Mouse (Mus musculus): ENCODE measurements at regions not wholly inside any gene's neighbourhood (a gene's known extent, or its start where the extent isn't known, plus 50 kb on each side); places are given as distances from the start of the nearest gene placed in this dataset.

DNA sequence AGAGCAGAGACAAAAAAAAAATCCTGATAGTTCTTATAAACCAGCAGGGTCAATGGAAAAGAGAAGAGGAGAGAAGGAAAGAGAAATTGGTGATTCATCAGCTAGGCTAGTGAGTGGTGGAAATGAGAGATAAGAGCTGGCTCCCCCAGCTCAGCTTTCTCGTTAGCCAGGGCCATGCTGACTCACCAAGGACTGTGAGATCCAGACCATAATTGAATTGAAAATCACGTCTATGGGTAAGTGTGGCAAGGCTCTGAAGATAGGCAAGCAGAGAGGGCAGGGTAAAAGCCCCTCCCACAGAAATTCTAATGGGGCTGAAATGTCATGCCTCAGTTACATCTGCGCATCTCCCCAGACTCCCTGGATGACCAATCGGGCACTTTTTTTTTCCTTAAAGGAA lies 200.7 kb upstream of the H2al1a start:
- no peaks in the 10 kb centered on the region for H3K27me3 ChIP-seq (ENCODE audit: control insufficient read depth, insufficient read depth, low read length, poor library complexity, severe bottlenecking)
- no peak for DNase-seq (ENCODE audit: low read depth, low spot score)
- no peaks in the 10 kb centered on the region for H3K36me3 ChIP-seq (ENCODE audit: control insufficient read depth, insufficient read depth, low read length, poor library complexity, severe bottlenecking)

DNA sequence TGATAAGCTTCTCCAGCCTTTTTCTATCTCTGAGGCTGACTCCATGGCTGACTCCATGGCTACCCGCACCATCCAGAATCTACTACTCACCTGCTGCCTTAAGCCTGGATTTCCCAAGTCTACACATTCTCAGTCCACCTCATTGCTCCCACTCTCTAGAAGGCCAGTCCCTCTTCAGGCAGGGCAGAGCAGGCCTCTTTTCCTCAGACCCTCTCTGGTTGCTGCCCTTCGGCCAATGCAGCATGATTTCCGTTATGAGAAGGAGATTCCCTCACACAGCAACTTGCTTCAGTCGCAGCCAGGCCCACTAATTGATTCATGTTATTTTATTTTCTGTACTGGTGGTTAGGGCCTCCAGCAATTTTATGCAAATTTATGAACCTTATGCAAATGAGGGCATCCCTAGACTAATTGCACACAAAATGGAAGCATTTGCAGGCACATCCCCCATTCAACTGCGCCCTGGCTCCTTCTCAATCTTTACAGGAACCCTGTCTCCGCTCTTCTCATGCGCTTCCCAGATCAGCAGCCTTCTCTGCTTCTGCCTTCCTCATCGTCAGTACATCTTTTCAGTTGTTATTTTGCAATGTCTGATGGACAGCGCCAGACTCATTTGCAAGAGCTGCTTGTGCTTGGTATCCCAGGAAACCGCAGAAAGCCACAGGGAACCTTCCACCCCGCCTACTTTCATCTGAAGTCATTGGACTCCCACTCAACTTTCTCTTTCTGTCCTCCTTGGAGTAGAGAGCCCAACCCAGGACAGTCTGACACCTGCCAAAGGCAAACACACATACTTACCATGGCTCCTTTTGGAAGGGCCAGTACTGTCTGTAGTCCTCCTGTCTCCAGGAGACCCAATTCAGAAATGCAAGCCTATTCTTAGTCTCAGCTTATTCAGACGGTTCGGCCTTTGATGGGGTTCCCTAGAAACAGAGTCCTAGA lies 199.6 kb upstream of the H2al1a start:
- Histone ChIP-seq H3K27me3 (ENCODE audit: control insufficient read depth, insufficient read depth, low read length, poor library complexity, severe bottlenecking) (no peaks in the 10 kb centered on the region), H3K36me3 (ENCODE audit: control insufficient read depth, insufficient read depth, low read length, poor library complexity, severe bottlenecking) (no peaks in the 10 kb centered on the region)
- DNase-seq (ENCODE audit: low read depth, low spot score): no peak

GRCm38 (mm10) chrX:11100935-11101334 lies 198.1 kb upstream of the H2al1a start:
- no peak for DNase-seq (ENCODE audit: low read depth, low spot score)
- Histone ChIP-seq H3K27me3 (ENCODE audit: control insufficient read depth, insufficient read depth, low read length, poor library complexity, severe bottlenecking) (no peaks in the 10 kb centered on the region), H3K36me3 (ENCODE audit: control insufficient read depth, insufficient read depth, low read length, poor library complexity, severe bottlenecking) (no peaks in the 10 kb centered on the region)

- no peaks in the 10 kb centered on the region for H3K27me3 ChIP-seq (ENCODE audit: control insufficient read depth, insufficient read depth, low read length, poor library complexity, severe bottlenecking)
- H3K36me3 ChIP-seq (ENCODE audit: control insufficient read depth, insufficient read depth, low read length, poor library complexity, severe bottlenecking): no peaks in the 10 kb centered on the region
- no peak for DNase-seq (ENCODE audit: low read depth, low spot score)
Measured at GRCm38 (mm10) chrX:11131253-11131652, 167.8 kb upstream of the H2al1a start.

GRCm38 (mm10) chrX:11139971-11140421 lies 159.1 kb upstream of the H2al1a start:
- no peak for DNase-seq (ENCODE audit: low read depth, low spot score)
- no peaks in the 10 kb centered on the region for H3K27me3 ChIP-seq (ENCODE audit: control insufficient read depth, insufficient read depth, low read length, poor library complexity, severe bottlenecking)
- no peaks in the 10 kb centered on the region for H3K36me3 ChIP-seq (ENCODE audit: control insufficient read depth, insufficient read depth, low read length, poor library complexity, severe bottlenecking)

GRCm38 (mm10) chrX:11141294-11141693 lies 157.8 kb upstream of the H2al1a start:
- DNase-seq (ENCODE audit: low read depth, low spot score): peak; percentile 15
- H3K27me3 ChIP-seq (ENCODE audit: control insufficient read depth, insufficient read depth, low read length, poor library complexity, severe bottlenecking): no peaks in the 10 kb centered on the region

GRCm38 (mm10) chrX:11158416-11158815 lies 140.6 kb upstream of the H2al1a start:
- H3K27me3 ChIP-seq (ENCODE audit: control insufficient read depth, insufficient read depth, low read length, poor library complexity, severe bottlenecking): no peaks in the 10 kb centered on the region
- DNase-seq (ENCODE audit: low read depth, low spot score): no peak
- H3K36me3 ChIP-seq (ENCODE audit: control insufficient read depth, insufficient read depth, low read length, poor library complexity, severe bottlenecking): no peaks in the 10 kb centered on the region

More at GRCm38 (mm10) chrX:11141294-11141693, 157.8 kb upstream of the H2al1a start:
- H3K36me3 ChIP-seq (ENCODE audit: control insufficient read depth, insufficient read depth, low read length, poor library complexity, severe bottlenecking): no peaks in the 10 kb centered on the region

GRCm38 (mm10) chrX:11170416-11170815 lies 128.6 kb upstream of the H2al1a start:
- Histone ChIP-seq H3K27me3 (ENCODE audit: control insufficient read depth, insufficient read depth, low read length, poor library complexity, severe bottlenecking) (no peaks in the 10 kb centered on the region), H3K36me3 (ENCODE audit: control insufficient read depth, insufficient read depth, low read length, poor library complexity, severe bottlenecking) (no peaks in the 10 kb centered on the region)
- DNase-seq (ENCODE audit: low read depth, low spot score): no peak

DNA sequence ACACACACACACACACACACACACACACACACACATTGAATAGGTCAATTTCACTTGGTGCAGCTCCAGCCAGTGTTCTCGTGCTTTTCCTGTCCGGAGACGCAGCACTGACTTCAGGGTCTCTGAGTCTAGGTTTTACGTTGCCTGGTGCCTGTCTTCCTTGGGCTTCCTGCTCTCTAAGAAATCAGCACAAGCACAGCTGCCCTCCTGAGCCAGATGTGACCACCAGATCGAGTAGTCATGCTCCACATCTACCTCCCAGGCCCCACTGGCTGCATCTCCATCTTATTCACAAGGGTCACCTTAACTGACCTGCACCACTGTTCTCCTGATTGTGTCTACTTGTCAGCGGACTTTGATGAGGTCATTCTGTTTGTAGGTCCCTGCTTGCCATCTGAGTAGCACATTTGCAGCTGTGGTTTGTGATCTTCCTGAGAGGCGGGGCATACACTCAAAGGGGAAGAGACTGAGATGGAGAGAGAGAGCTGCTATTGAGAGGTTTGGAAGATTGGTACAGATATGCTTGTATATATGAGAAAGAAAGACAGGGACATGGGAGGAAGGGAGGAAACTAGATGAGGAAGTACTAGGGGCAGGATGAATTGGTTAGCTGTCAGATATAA lies 118.8 kb upstream of the H2al1a start:
- H3K36me3 ChIP-seq (ENCODE audit: control insufficient read depth, insufficient read depth, low read length, poor library complexity, severe bottlenecking): no peaks in the 10 kb centered on the region
- H3K27me3 ChIP-seq (ENCODE audit: control insufficient read depth, insufficient read depth, low read length, poor library complexity, severe bottlenecking): no peaks in the 10 kb centered on the region
- no peak for DNase-seq (ENCODE audit: low read depth, low spot score)

DNA sequence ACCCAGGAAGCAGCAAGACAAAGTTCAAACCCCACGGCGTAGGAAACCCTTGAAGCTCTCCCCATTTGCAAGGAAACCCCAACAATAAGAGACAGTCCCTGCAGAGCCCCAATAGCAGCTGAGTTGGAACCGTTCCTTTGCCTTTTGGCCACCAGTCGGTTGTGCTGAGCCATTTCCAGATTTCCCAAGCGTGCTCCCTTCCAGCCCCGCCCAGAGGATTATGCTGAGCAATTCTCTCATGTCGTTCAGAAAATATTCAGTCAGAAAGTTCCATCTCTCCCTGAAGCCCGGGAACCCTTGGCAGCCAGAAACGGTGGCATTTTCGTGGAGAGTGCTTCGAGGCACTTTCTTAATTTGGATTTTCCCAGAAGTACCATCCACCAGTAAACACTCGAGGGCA lies 117.2 kb upstream of the H2al1a start:
- no peak for DNase-seq (ENCODE audit: low read depth, low spot score)
- no peaks in the 10 kb centered on the region for H3K36me3 ChIP-seq (ENCODE audit: control insufficient read depth, insufficient read depth, low read length, poor library complexity, severe bottlenecking)
- H3K27me3 ChIP-seq (ENCODE audit: control insufficient read depth, insufficient read depth, low read length, poor library complexity, severe bottlenecking): no peaks in the 10 kb centered on the region

GRCm38 (mm10) chrX:11190851-11191250 lies 108.2 kb upstream of the H2al1a start:
- Histone ChIP-seq H3K27me3 (ENCODE audit: control insufficient read depth, insufficient read depth, low read length, poor library complexity, severe bottlenecking) (no peaks in the 10 kb centered on the region), H3K36me3 (ENCODE audit: control insufficient read depth, insufficient read depth, low read length, poor library complexity, severe bottlenecking) (no peaks in the 10 kb centered on the region)
- DNase-seq (ENCODE audit: low read depth, low spot score): no peak

DNA sequence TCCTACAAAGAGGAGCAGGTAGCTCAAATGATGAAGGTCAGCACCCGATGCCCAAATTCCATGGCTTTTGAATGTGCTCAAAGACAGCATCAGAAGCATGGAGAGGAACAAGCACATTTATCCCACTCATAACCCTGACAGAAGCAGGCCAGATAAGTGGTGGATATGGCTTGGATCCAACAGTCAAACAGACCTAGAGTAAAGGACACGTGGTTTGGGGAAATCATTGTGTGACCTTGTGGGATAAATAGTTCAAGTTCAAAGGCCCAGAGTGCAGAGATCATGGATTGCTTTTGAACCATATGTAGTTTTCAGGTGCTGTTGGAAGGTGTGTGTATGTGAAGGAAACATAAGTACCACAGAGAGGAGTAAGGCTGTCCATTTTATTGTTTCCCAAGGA lies 94.9 kb upstream of the H2al1a start:
- Histone ChIP-seq H3K27me3 (ENCODE audit: control insufficient read depth, insufficient read depth, low read length, poor library complexity, severe bottlenecking) (no peaks in the 10 kb centered on the region), H3K36me3 (ENCODE audit: control insufficient read depth, insufficient read depth, low read length, poor library complexity, severe bottlenecking) (no peaks in the 10 kb centered on the region)
- no peak for DNase-seq (ENCODE audit: low read depth, low spot score)

DNA sequence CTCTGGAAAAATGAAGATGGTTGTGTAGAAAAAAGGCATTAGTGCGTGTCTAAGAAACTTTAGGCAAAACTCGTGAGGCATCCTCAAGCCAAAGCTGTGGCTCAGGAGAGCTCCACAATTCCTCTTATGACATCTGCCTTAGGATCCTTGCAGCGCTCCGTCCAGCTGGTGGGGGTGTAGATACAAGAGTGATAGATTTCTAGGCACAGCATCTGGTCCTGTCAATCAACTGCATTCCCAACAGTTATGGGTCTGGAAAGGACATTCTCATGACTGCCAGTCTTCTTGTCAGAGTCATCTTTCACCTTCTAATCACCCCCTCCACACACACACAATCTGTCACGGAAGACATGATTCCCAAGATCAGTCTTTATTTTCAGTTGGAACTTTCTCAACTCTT lies 89.2 kb upstream of the H2al1a start:
- Histone ChIP-seq H3K27me3 (ENCODE audit: control insufficient read depth, insufficient read depth, low read length, poor library complexity, severe bottlenecking) (no peaks in the 10 kb centered on the region), H3K36me3 (ENCODE audit: control insufficient read depth, insufficient read depth, low read length, poor library complexity, severe bottlenecking) (no peaks in the 10 kb centered on the region)
- DNase-seq (ENCODE audit: low read depth, low spot score): no peak

DNA sequence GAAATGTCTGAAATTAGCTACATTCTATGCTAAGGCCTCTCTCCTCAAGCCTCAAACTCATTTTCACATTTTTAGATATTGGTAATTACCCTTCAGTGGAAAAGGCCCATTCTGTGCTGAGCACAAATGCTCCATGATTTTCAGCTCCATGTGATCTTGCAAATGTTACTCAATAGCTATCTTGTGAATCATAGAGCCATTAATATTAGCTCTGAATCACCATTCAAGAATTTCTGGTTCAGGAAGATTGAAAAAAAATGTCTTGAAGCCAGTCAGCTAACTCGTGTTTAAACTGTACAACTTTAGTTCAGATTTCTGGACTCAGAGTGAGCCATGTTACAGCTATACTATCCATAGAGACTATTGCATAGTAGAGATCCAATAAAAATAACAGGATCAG lies 86.2 kb upstream of the H2al1a start:
- no peaks in the 10 kb centered on the region for H3K27me3 ChIP-seq (ENCODE audit: control insufficient read depth, insufficient read depth, low read length, poor library complexity, severe bottlenecking)
- no peak for DNase-seq (ENCODE audit: low read depth, low spot score)
- H3K36me3 ChIP-seq (ENCODE audit: control insufficient read depth, insufficient read depth, low read length, poor library complexity, severe bottlenecking): no peaks in the 10 kb centered on the region

DNA sequence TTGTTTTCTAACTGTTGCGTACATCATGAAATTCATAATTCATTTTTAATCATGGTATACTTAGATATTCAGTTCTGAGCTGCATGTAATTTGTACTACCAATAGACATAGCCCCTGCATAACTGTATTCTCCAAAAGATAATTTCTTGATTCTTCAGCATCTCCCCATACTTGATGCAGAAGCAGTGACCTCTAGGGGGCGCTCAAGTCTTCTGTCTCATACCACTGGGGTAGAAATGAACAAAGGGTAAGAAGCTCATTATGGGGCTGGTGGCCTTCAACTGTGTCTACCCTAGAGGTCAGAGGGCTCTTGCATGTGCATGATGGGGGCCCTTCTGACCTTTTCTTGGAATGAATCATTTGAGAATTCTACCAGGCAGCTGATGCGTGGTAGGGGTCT lies 85.6 kb upstream of the H2al1a start:
- Histone ChIP-seq H3K36me3 (ENCODE audit: control insufficient read depth, insufficient read depth, low read length, poor library complexity, severe bottlenecking) (no peaks in the 10 kb centered on the region), H3K27me3 (ENCODE audit: control insufficient read depth, insufficient read depth, low read length, poor library complexity, severe bottlenecking) (no peaks in the 10 kb centered on the region)
- DNase-seq (ENCODE audit: low read depth, low spot score): peak; percentile 44

Measured in splenic B cell, adult 2 months (primary cell).